Mouse (Mus musculus): ENCODE results near the gene Nfkbid.

DNA sequence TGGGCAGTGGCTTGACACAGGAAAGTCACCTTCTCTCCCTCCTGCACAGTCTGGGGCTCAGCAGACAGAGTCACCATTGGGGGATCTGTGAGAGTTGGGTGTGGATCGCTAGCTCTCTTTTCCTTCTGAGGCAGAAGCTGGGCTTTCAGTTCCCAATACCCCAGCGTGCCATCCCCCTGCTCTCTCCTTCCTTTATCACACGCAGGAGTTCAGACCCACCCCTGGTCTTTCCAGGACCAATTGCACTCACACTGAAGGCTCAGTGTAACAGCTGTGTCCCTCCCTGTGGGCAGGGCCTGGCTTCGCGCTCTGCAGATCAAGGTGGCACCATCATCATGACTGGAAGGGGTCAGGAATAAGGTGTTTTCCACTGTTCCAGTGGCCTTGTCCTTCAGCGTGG is 32.7 kb downstream of the Nfkbid start:
- TF ChIP-seq CTCF (IDR thresholded peaks at IDR 0.05; ENCODE audit: insufficient read depth, low read depth, low read length) (no peak), POLR2A (IDR thresholded peaks at IDR 0.05; ENCODE audit: insufficient read depth, low read depth, low read length) (no peak)

Data from olfactory bulb, adult 2 months (tissue).